In genomic region chr11:72609242-72609641, GRCm38 (mm10) we compare ENCODE assay signal across 12 mouse cellular contexts. TPM values are rescaled to one million over a fixed set of nuclear protein-coding genes. Genes with fewer than 3 reads are reported as not detected.
DNase-seq lines count a peak whose midpoint lies in the region; ATAC-seq lines count a peak whose summit lies in the region.
"Had no signal": no experiment of that assay in that cellular context is flagged by ENCODE, and none has a peak within 500 bp of the region (broad histone marks: within the 10 kb centered on the region; RNA-seq: fewer than 3 reads in every experiment).

No protein-coding gene starts in this region.

- no peak overlapping the region for H3K27ac ChIP-seq in heart, embryonic 12.5 days (ENCODE audit: poor library complexity, severe bottlenecking)
- H3K27ac ChIP-seq in midbrain, embryonic 12.5 days (replicated peaks) = no peak overlapping the region
- H3K27ac ChIP-seq in midbrain, embryonic 11.5 days (ENCODE audit: low read depth, low read length) = no peak overlapping the region
- H3K27ac ChIP-seq in forebrain, embryonic 16.5 days (ENCODE audit: low read length) = no peak overlapping the region
- no peak overlapping the region for H3K27ac ChIP-seq in midbrain, embryonic 15.5 days

- H3K27me3 ChIP-seq in heart, embryonic 12.5 days (replicated peaks) = no peaks in the 10 kb centered on the region
- H3K27me3 ChIP-seq in midbrain, embryonic 12.5 days = no peaks in the 10 kb centered on the region
- H3K27me3 ChIP-seq in midbrain, embryonic 11.5 days (ENCODE audit: control insufficient read depth, insufficient read depth, low read length) = no peaks in the 10 kb centered on the region
- H3K27me3 ChIP-seq in forebrain, embryonic 16.5 days (replicated peaks; ENCODE audit: control insufficient read depth, insufficient read depth, low read length) = no peaks in the 10 kb centered on the region
- H3K27me3 ChIP-seq in midbrain, embryonic 15.5 days (replicated peaks) = no peaks in the 10 kb centered on the region
- H3K27me3 ChIP-seq: embryonic facial prominence, embryonic 15.5 days had no signal

- peak overlapping the region; percentile 46 for H3K4me2 ChIP-seq in heart, embryonic 12.5 days
- H3K4me2 ChIP-seq in midbrain, embryonic 12.5 days (replicated peaks) = peak overlapping the region; percentile 59
- no peak overlapping the region for H3K4me2 ChIP-seq in midbrain, embryonic 11.5 days
- peak overlapping the region; percentile 20 for H3K4me2 ChIP-seq in forebrain, embryonic 16.5 days (ENCODE audit: low read length)
- peak overlapping the region; percentile 67 for H3K4me2 ChIP-seq in midbrain, embryonic 15.5 days

- H3K36me3 ChIP-seq in heart, embryonic 12.5 days = no peaks in the 10 kb centered on the region
- no peaks in the 10 kb centered on the region for H3K36me3 ChIP-seq in midbrain, embryonic 12.5 days
- no peaks in the 10 kb centered on the region for H3K36me3 ChIP-seq in midbrain, embryonic 11.5 days (ENCODE audit: control insufficient read depth, insufficient read depth, low read length)
- no peaks in the 10 kb centered on the region for H3K36me3 ChIP-seq in forebrain, embryonic 16.5 days (ENCODE audit: control insufficient read depth, insufficient read depth)
- no peaks in the 10 kb centered on the region for H3K36me3 ChIP-seq in midbrain, embryonic 15.5 days (replicated peaks)
- H3K36me3 ChIP-seq: embryonic facial prominence, embryonic 15.5 days had no signal

- no peak overlapping the region for H3K9ac ChIP-seq in heart, embryonic 12.5 days
- H3K9ac ChIP-seq in midbrain, embryonic 12.5 days (replicated peaks) = 0 out of 2 replicates have a peak overlapping the region, but pooled peaks have one; percentile 24
- no peak overlapping the region for H3K9ac ChIP-seq in midbrain, embryonic 11.5 days (ENCODE audit: low read length)
- no peak overlapping the region for H3K9ac ChIP-seq in forebrain, embryonic 16.5 days (replicated peaks; ENCODE audit: low read depth, low read length)
- no peak overlapping the region for H3K9ac ChIP-seq in midbrain, embryonic 15.5 days

- no peaks in the 10 kb centered on the region for H3K9me3 ChIP-seq in heart, embryonic 12.5 days (replicated peaks)
- no peaks in the 10 kb centered on the region for H3K9me3 ChIP-seq in midbrain, embryonic 12.5 days
- H3K9me3 ChIP-seq in midbrain, embryonic 11.5 days (ENCODE audit: control insufficient read depth, low read length) = no peaks in the 10 kb centered on the region
- no peaks in the 10 kb centered on the region for H3K9me3 ChIP-seq in forebrain, embryonic 16.5 days (ENCODE audit: control insufficient read depth, low read length)
- no peaks in the 10 kb centered on the region for H3K9me3 ChIP-seq in midbrain, embryonic 15.5 days
- H3K9me3 ChIP-seq: embryonic facial prominence, embryonic 15.5 days had no signal

- H3K4me1 ChIP-seq in heart, embryonic 12.5 days (replicated peaks) = peaks cover 13% of the 10 kb centered on the region
- peaks cover 10% of the 10 kb centered on the region for H3K4me1 ChIP-seq in midbrain, embryonic 12.5 days
- peaks cover 8% of the 10 kb centered on the region for H3K4me1 ChIP-seq in midbrain, embryonic 11.5 days (ENCODE audit: control insufficient read depth, insufficient read depth, low read length)
- H3K4me1 ChIP-seq in forebrain, embryonic 16.5 days (replicated peaks; ENCODE audit: control insufficient read depth, insufficient read depth, low read length) = peaks cover 13% of the 10 kb centered on the region
- peaks cover 14% of the 10 kb centered on the region for H3K4me1 ChIP-seq in midbrain, embryonic 15.5 days

- no peak for ATAC-seq in heart, embryonic 12.5 days (ENCODE audit: insufficient number of reproducible peaks, low FRiP score)
- ATAC-seq in midbrain, embryonic 12.5 days (ENCODE audit: low FRiP score, low read depth) = no peak
- ATAC-seq in midbrain, embryonic 11.5 days (ENCODE audit: low FRiP score) = no peak
- ATAC-seq in forebrain, embryonic 16.5 days = no peak
- ATAC-seq in midbrain, embryonic 15.5 days (replicated peaks) = no peak
- ATAC-seq: activated CD4-positive, CD25-positive, alpha-beta regulatory T cell, adult 4 months had no signal

- no peak for DNase-seq in heart, adult 8-10 months (ENCODE audit: low spot score)
- DNase-seq in midbrain, embryonic 11.5 days (ENCODE audit: low spot score, missing footprints) = no peak
- no peak for DNase-seq in urinary bladder, postnatal 14 days (ENCODE audit: low spot score)
- DNase-seq in thymus, postnatal 25 days = no peak
- DNase-seq: layer of hippocampus, adult 9-11 months; lung, adult 18-20 months had no signal

- no peak overlapping the region for H3K4me3 ChIP-seq in heart, embryonic 12.5 days
- H3K4me3 ChIP-seq in midbrain, embryonic 12.5 days = no peak overlapping the region
- H3K4me3 ChIP-seq in midbrain, embryonic 11.5 days (ENCODE audit: low read depth, low read length) = no peak overlapping the region
- H3K4me3 ChIP-seq in forebrain, embryonic 16.5 days (replicated peaks; ENCODE audit: low read length) = 0 out of 2 replicates have a peak overlapping the region, but pooled peaks have one; percentile 8
- no peak overlapping the region for H3K4me3 ChIP-seq in midbrain, embryonic 15.5 days

RNA-seq across cellular contexts. Expression of gene Ube2g1, which starts 2.2 kb away (rescaled TPM):
- 68.5 and 71.0 TPM in 2 replicates for polyA plus RNA-seq in heart, embryonic 12.5 days (2016; fragmentation: Nextera tagmentation; extraction: Ambion mirVana)
- 10 to 100 TPM; 52.5 to 66.4 (median 60.5) TPM for total RNA-seq in heart, adult 8-10 months (2022)
- polyA plus RNA-seq in midbrain, embryonic 12.5 days (2016; fragmentation: Nextera tagmentation; extraction: Ambion mirVana) = 113 and 116 TPM in 2 replicates
- 121 and 137 TPM in 2 replicates for polyA plus RNA-seq in midbrain, embryonic 11.5 days (2014; fragmentation: Nextera tagmentation; extraction: Ambion mirVana)
- polyA plus RNA-seq in forebrain, embryonic 16.5 days (2015; fragmentation: Nextera tagmentation; extraction: Ambion mirVana) = 112 and 117 TPM in 2 replicates
- polyA plus RNA-seq in midbrain, embryonic 15.5 days (2015; fragmentation: Nextera tagmentation; extraction: Ambion mirVana) = 81.8 and 83.3 TPM in 2 replicates

RNA-seq across cellular contexts. Expression of gene Spns3, which starts 58.9 kb away (rescaled TPM):
- polyA plus RNA-seq in heart, embryonic 12.5 days (2016; fragmentation: Nextera tagmentation; extraction: Ambion mirVana) = 0.10 and 0.19 TPM in 2 replicates
- under 1 TPM in 1 of 4 experiments, not detected in 3; 0.14 TPM for total RNA-seq in heart, adult 8-10 months (2022)
- polyA plus RNA-seq in midbrain, embryonic 12.5 days (2016; fragmentation: Nextera tagmentation; extraction: Ambion mirVana) = 0.09 and 0.10 TPM in 2 replicates
- polyA plus RNA-seq in midbrain, embryonic 11.5 days (2014; fragmentation: Nextera tagmentation; extraction: Ambion mirVana) = not detected in 2 replicates
- not detected in 2 replicates for polyA plus RNA-seq in forebrain, embryonic 16.5 days (2015; fragmentation: Nextera tagmentation; extraction: Ambion mirVana)
- polyA plus RNA-seq in midbrain, embryonic 15.5 days (2015; fragmentation: Nextera tagmentation; extraction: Ambion mirVana) = 0.04 TPM in 1 of 2 replicates, not detected in the other
